Mouse (Mus musculus) regulatory T cell (primary cell): ENCODE results near the gene Hcrtr2.

Experiments
- in situ Hi-C: fragments of 300-600 bp; cut with MboI, MseI; formaldehyde crosslinking; loops from one replicate; pipeline ENCODE4 v1.15.1; 2025; ENCODE audit warnings: high pct_unique_total_duplicates

Gene Hcrtr2

DNA sequence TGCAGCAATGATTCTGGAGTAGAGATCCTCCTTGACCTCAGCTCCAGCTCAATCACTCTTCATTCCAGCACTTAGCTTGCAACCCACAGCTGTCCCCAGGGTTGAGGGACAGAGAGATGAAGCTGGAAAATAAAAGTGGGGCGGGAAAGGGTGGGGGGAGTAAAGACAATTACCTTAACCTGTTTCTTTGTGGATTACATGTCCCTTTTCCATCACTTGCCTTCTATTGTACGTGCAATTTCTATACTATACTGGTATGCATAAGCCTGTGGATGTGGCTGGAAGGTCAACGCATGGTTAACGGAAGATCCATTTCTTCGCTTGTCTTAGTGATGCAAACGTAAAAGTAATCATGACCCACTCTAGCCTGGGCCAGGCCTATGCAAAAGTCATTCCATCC is at the start of gene Hcrtr2:
Gene Hcrtr2 (minus strand): TSS at position 101 of the 400 bp plus-strand sequence.
- in situ Hi-C loops = no loop called here

DNA sequence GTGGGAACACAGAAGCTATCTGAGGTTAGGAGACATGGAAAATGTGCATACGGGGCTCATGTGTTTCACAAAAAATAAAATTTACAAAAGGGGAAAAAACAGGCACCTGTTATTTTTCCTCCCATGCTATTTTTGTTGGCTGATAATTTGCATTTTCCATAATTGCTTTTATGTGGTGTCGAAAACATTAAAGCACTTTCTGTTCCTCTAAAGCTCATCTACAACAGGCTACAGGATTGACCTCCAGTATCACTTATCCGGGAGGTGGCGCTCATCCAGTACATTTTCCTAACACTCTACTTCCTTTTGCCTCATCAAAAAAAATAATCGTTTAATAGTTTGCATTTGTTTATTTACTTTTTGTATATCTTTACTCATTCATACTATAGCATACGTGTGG is 41.2 kb upstream of the Hcrtr2 start:
- in situ Hi-C loops = no loop called here

DNA sequence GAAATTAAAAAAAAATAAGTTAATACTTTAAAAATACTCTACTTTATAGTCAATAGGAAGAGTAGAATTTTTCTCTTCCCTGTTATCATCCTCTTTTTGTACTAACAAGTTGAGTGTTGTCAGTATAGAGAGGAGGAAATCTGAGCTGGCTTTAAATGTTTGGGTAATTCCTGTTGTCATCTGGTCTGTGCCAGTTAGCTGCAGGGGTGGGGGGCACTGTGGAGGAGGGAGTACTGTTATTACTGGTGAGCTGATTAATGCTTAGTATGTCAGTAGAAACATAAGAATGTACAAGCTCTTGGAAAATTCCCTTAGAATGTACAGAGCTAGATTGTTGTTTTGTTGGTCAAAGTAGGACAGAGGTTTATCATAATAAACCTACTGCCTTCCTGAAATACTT is 36.7 kb upstream of the Hcrtr2 start:
- in situ Hi-C loops = no loop called here

DNA sequence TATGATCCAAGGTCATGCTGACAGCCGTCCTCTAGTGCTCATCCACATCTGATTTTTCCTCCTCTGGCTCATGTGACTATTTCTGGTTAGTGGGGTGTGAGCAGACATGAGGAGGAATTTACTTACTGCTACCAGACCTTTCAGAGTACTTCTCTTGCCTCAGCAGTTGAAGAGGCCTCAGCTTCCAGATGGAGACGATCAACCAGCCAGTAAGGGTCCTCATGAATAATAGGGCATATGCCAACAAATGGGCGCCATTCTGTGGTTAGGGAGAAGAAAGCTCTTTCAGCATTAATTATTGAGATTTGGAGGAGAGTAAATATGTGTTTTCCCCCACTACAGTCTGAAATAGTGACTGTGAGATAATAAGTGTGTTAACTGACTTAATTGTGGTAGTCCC is 28.7 kb upstream of the Hcrtr2 start:
- in situ Hi-C loops = no loop called here

DNA sequence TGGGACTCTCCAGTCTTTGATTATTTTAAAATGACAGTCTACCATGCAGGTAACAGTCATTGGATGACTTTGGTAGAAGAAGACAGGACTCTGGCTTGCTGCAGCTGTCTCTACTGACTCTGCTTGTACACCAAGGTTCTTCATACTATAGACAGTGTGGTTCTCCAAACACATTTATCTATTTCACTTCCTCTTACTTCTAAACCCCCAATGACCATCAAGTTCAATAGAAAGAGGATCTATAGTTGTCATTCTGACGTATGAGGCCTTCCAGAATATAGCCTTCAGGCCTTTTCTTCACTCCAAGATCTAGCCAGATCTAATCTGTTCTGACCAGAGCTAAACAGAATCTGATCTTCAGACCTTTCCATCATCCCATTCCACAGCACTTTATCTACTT is 23.6 kb upstream of the Hcrtr2 start:
- in situ Hi-C loops = no loop called here

DNA sequence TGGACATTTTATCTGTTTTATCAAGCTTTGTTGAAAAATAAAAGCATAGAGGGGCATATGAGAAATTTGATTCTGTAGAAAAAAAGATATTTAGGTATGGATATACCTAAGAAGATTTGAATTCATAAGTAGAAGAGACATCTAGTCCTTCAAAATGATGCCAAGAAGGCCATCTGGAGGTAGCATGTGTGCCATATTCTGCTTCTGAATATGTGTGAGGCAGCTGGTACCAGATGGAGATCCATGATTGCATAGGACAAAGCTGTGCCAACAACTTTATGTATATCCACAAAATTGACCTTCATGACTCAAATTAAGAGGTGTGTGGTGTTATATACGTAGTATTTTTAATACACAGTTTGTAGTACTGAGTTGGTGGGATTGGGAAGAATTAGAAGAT is 7.4 kb upstream of the Hcrtr2 start:
- in situ Hi-C loops = no loop called here

DNA sequence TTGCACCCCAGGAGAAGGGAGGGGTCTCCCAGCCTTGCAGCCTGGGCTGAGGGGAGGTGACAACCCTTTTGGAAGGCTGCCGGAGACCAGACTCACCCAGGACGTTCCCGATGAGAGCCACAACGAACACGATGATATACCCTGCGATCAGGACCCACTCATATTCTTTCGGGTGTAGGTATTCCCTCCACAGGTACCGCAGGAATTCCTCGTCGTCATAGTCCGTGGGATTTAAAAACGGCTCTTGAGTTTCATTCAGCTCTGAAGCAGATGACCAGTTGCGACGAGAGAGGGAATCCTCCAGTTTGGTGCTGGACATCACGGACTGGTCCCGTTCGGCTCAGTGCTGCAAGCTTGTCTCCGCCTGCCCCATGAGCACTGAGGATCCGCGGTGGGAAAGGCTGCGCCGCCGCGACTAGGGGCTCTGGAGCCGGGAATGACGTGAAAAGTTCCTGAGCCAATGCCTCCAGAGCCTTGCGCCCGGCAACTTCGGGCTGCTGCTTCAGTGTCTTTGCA is 412 bp downstream of the Hcrtr2 start:
- in situ Hi-C loops = no loop called here

DNA sequence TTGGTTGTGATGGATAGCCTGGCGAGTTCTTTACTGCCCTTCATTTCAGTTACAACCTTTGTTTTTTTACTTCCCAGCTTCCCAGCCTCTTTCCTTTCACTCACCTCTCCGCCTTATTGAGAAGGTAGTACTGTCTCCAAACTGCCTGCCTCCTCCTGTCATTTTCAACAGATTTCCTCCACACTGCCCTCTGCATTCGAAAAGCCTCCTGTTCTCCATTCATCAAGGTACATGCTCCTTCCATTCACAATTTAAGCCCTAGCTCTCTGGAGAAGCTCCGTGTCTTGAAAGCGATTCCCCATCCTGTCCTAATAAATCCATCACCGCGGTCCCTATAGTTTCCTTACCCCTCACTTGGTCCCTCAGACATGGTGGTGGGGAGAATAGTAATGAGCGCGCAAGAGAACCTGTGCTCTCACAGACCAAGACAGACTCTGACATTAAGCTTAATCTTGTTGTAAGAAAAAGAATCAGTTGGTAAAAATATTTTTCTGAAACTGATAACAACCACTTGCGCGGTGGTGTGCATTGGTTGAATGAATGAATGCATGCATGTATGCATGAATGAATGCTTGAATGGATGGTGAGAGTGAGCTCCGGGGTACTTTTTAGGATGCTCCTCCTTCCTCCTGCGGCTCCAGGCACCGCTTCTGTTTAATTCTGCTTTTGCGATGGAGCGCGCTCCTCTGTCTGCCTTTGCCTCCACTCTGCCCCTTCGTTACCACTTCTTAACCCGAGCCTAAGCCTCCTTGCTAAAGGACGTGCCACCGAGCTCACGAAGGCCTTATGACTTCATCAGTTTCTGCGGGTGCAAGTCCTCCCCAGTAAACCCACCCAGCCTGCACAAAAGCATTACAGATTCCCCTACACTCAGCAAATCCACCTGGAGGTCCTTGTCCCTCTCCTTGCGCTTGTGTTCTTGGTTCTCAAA is 1.3 kb downstream of the Hcrtr2 start:
- in situ Hi-C loops = no loop called here

DNA sequence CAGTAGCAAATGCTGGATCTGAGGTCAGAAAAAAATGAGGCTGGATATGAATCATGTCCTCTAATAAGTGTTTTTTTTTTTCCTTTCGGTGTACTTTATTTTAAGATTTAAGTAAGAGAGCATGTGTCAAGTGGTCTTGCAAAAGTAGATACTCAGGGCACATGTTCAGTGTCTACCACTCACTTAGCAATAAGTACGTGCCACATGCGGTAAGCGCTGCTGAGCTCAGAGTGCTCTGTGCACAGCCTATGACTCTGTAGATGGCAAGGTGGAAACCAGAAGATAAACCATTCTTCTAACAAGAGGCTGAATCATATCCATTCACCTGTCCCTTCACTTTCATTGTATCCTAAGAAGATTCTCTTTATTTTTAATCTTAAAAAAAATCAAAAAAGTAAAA is 2.1 kb downstream of the Hcrtr2 start:
- in situ Hi-C loops = no loop called here

DNA sequence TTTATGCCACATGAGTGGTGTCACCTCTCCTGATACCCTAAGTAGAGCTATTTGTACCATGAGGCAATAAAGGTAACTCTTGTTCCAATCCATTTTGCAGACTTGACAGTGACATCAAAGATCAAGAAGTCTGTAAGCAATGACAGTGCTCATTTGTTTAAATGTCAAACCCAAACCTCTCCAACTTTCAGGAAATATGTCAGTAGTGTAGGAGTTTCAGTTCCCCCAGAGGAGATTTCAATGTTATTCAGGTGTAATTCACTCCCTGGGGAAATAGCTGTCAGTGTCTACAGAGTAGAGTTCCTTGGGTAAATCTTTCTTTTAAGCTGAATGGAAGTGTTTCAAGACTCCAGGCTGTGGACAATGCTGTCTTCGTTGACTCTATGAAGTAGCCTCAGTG is 2.9 kb downstream of the Hcrtr2 start:
- in situ Hi-C loops = no loop called here

DNA sequence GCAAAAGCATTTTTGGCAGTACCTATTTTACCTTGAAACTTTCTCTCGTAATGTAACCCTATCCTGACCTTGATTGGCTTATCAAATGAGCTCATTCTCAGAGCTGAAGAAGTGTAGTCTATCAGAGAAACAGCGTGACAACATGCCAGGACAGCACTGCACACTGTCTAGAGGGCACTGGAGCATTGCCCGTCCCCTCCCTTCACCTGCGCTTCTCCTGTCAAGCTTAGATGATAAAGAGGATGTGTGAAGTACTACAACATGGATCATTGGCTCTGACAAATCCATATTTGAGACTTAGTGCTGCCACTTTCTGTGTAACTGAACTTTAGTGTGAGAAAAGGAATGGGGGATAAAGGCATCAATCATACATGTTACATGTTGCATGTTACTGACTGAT is 5.4 kb downstream of the Hcrtr2 start:
- in situ Hi-C loops = no loop called here

DNA sequence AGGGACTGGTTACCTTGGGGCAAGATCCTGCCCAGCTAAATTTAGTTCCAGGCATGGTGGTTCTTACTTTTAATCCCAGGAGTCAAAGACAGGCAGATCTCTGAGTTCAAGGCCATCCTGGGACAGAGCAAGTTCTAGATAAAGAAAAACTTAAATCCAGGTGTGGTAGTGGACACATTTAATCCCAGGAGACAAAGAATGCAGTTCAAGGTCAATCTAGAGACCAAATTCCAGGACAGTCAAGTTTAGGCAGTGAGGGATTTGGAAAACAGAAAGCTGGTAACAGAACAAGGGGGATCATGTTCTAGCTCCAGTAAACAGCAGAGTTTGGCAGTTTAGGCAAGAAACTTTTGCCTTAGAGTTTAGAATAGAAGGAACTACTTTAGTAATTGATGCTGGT is 8.6 kb downstream of the Hcrtr2 start:
- in situ Hi-C loops = no loop called here

DNA sequence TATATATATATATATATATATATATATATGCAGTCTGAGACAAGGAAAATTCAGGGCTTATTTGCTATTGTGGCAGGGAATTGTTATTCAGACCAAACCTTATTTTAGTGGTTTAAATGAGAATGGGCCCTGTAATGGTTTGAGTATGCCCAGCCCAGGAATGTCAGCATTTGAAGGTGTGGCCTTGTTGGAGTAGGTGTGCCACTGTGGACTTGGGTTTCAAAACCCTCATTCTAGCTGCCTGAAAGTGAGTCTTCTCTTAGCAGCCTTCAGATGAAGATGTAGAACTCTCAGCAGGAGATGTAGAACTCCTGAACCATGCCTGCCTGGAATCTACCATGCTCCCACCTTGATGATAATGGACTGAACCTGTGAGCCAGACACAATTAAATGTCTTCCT is 9.7 kb downstream of the Hcrtr2 start:
- in situ Hi-C loops = no loop called here

DNA sequence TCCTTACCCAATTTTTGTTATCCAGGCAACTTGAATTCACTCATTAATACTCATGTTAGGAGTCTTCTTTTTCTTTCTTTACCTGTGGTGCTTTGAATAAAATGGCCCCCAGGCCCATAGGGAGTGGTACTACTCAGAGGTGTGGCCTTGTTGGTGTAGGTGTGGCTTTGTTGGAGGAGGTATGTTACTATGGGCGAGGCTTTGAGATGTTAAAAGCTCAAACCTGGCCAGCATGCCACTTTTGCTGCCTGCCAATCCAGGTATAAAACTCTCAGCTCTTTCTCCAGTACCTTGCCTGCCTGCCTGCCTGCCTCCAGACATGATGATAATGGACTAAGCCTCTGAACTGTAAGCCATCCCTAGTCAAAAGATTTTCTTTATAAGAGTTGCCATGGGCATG is 11.4 kb downstream of the Hcrtr2 start:
- in situ Hi-C loops = no loop called here

DNA sequence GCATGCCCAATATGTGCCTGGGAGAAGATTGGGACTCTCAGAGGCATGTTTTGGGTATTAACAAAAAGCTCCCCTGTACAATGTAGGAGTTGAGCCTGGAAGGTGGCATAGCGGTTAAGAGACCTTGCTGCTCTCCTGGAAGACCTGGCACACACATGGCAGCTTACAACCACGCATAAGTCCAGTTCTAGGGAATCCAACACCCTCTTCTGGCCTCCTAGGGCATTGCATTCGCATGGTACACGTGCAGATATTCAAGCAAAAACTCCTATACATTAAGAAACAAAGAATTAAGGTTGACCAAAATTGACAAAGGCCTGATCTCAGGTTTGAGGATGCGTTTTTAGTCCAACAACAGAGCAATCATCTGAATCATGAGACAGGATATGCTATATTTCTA is 32.3 kb downstream of the Hcrtr2 start:
- in situ Hi-C loops = no loop called here

DNA sequence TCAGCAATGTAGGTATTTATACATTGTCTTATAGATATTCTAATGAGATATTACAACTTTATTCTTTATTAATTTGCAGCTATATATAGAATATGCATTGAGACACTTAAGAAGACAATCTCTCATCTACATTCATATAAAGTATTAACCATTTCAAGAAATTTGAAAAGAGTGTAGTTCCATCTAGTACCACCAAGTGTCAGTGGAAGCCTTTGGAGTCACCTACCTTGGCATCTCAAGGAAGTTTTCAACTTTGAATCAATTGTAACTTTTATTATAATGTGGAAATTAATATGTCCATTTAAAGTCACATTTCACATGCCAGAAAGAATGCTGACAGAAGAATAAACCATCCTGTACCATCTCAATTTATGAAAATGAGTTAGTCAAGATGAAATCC is 52.8 kb downstream of the Hcrtr2 start:
- in situ Hi-C loops = no loop called here

DNA sequence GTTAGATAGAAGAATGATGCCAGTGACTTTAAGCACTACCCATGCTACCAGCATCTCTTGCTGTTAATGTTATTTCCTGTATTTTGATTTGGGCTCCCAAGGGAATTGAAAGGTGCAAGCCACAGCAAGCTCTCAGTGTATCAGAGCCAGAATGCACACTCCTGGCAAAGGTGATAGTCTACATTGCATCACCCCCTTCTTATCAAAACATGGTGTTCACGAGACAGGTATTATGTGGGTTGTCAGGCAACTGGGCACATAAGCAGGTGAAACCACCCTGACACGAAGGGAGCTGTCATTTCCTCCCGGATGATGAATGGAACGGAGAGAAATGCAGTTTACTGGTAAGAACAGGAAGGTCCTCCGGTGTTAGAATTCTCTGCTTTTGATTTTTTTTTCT is 65.9 kb downstream of the Hcrtr2 start:
- in situ Hi-C loops = no loop called here

DNA sequence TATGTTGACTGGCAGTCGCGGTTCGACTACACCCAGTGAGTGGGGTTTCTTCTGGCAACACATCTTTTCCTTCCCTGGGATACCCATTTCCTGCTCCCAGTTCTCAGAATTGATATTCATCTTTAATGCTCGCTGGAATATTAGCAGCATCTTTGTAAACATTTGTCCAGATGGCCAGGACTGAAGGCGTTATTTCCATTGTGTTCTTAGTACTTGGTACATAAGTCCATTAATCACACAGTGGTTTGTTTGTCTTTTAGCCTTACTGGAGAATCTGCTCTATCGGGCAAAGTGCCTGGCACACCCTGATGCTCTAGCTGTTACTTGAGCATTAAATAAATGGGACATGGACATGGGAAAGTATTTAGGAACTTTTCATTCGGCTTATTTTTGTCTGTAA is 71.1 kb downstream of the Hcrtr2 start:
- in situ Hi-C loops = no loop called here

DNA sequence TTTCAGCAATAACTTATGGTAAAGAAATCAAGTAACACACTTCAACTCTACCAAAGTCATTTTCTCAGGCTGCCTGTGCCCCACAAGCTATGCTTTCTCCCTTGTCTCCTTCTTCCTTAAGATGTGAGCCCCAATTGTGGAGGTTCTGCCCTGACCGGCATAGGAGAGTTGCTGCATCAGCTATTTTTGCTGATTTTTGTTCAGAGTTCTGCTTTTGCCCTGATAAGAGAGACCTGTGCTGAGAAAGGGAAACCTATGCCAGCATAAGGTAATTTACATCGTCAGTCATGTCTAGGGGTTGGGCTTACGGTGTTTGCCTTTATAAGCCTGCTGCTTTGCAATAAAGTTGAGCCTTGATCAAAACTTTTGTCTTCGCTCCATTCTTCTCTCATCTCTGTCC is 71.5 kb downstream of the Hcrtr2 start:
- in situ Hi-C loops = no loop called here

DNA sequence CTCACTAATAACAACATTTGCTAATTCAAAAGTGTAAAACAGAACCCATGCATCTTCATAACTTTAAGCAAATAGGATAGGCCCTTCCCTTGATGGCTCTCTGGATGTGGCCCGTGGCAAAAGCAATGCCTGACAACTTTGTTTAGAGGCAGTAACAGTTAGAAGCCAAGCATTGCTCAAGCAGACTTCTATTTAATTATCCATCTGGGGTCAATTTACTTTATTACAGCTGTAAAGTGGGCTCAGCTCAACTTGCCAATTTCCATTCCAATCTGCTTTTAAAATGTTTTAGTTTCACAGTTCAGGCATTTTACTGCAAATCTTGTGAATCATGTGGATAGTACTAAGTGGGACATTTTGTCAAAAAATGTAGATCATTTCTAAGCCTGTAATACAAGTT is 81.3 kb downstream of the Hcrtr2 start:
- in situ Hi-C loops = loop anchor here (25.0 kb wide), 1 partner anchor 730 kb away; no protein-coding TSS in a partner anchor

DNA sequence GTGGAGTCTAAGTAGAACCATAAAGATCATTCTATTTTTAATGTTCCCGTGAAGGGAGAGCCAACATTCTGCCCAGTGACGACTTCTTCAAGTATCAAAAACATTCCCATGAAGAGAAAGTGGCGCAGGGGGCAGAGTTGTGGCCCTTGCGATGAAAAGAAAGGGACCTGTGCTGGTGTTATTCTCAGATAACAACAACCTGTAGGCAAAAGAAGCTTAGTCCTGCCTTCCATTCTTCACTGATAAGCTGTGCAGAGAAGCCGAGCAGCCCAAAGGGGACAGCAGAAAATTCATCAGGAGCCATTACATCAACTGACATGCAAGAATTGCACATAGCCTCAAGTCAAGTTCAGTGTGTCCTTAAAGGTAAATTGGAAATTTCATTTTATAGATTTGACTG is 85.7 kb downstream of the Hcrtr2 start:
- in situ Hi-C loops = loop anchor here (5.0 to 25.0 kb wide), 2 partner anchors 476 to 726 kb away; no protein-coding TSS in a partner anchor

DNA sequence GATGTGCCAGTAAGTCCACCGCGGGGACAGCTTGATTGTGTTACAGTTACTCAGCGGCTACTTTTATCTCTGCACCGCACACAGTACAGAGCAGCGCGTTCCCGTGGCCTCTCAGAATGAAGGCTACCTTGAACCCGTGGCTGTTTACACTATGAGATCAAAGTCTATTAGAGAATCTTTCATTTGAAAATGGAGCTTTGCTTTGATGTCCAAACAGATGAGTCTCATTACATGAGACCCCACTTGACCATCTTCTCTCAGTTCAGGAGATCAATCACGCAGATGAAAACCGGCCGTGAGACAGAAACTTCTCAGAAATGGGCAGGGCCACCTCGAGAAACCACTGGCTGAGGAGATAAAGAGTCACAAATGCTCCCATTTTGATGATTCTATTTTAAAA is 86.4 kb downstream of the Hcrtr2 start:
- in situ Hi-C loops = loop anchor here (5.0 to 25.0 kb wide), 2 partner anchors 475 to 725 kb away; no protein-coding TSS in a partner anchor

DNA sequence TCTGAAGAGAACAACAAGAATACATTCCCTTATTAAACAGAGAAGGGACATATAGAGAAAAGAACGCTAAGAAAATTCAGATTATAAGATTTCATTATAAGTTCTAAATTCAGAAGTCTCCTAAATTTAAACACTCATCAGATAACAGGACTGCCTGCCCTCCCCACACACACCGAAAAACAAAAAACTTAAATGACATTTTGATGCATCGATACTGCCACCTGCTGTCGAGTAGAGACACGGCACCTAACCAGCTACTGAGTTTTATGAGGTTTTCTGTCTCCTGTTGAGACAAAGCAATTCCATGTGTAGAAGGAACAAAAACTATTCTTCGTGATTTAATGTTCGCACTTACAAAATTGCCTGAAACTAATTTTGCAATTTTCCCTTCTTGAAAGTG is 87.0 kb downstream of the Hcrtr2 start:
- in situ Hi-C loops = loop anchor here (5.0 to 25.0 kb wide), 2 partner anchors 474 to 724 kb away; no protein-coding TSS in a partner anchor
